Mouse (Mus musculus): Measurements from ENCODE around the gene Tfip11.

- TF ChIP-seq CTCF (IDR thresholded peaks at IDR 0.05; ENCODE audit: control insufficient read depth, insufficient read depth, insufficient read length) = no peak
- no peak for TF ChIP-seq MAX (IDR thresholded peaks at IDR 0.05)
- no peak for TF ChIP-seq MYOG (IDR thresholded peaks at IDR 0.05; ENCODE audit: control insufficient read depth, extremely low read depth, insufficient read length)
- no peak for TF ChIP-seq CEBPB (IDR thresholded peaks at IDR 0.05; ENCODE audit: low read depth)
- no peak for TF ChIP-seq USF1 (IDR thresholded peaks at IDR 0.05; ENCODE audit: low read depth)
- TF ChIP-seq MYOD1 (IDR thresholded peaks at IDR 0.05; ENCODE audit: control insufficient read depth, insufficient read length, low read depth) = no peak
These were observed 44.5 kb upstream of the Tfip11 start for GRCm38 (mm10) chr5:112281676-112282075.
